Mouse (Mus musculus) limb, embryonic 12.5 days (tissue): Measurements from ENCODE around the gene Zcchc18. TPM values are rescaled to one million over a fixed set of nuclear protein-coding genes. Genes with fewer than 3 reads are reported as not detected.

Experiments used
- polyA plus RNA-seq: library from polyadenylated mRNA; unstranded; fragments of >200 nt; fragmentation: Nextera tagmentation; extraction: Ambion mirVana; gene quantifications from 2 replicates; pipeline ENCODE4 v1.2.1, GENCODE M21; 2016

Gene Zcchc18
- polyA plus RNA-seq, 1 experiment from 2014 or later: 42.2 TPM

Other genes with a start within 250 kb of the Zcchc18 start
- 576 and 582 TPM in 2 replicates for gene Morf4l2, start 249.5 kb upstream of the Zcchc18 start, polyA plus RNA-seq
- gene Glra4, start 213.0 kb upstream of the Zcchc18 start, polyA plus RNA-seq: 0.18 TPM in 1 of 2 replicates, not detected in the other
- gene Plp1, start 170.5 kb upstream of the Zcchc18 start, polyA plus RNA-seq: 5.4 and 5.5 TPM in 2 replicates
- 0.35 and 0.39 TPM in 2 replicates for gene Rab9b, start 124.4 kb upstream of the Zcchc18 start, polyA plus RNA-seq
- gene H2bfm, start 65.8 kb upstream of the Zcchc18 start, polyA plus RNA-seq: not detected in 2 replicates
- gene Tmsb15b2, start 17.7 kb upstream of the Zcchc18 start, polyA plus RNA-seq: 91.2 and 96.7 TPM in 2 replicates
- 6.9 and 9.4 TPM in 2 replicates for gene Tmsb15l, start 16.3 kb upstream of the Zcchc18 start, polyA plus RNA-seq
- 36.9 and 38.8 TPM in 2 replicates for gene Tmsb15b1, start 16.3 kb upstream of the Zcchc18 start, polyA plus RNA-seq
- gene Slc25a53, start 45.1 kb downstream of the Zcchc18 start, polyA plus RNA-seq: 11.2 and 15.4 TPM in 2 replicates
- 15.0 and 15.6 TPM in 2 replicates for gene Fam199x, start 56.4 kb downstream of the Zcchc18 start, polyA plus RNA-seq
- not detected in 2 replicates for gene Esx1, start 128.9 kb downstream of the Zcchc18 start, polyA plus RNA-seq